Mouse (Mus musculus) Patski (cell line): ENCODE measurements around the gene Farp1. TPM values are rescaled to one million over a fixed set of nuclear protein-coding genes. Genes with fewer than 3 reads are reported as not detected.
"Not testable (repeated sequence)": the region's sequence is repeated elsewhere in the genome, so short reads cannot be mapped to it uniquely, and the experiment has no call there.

Experiments
- ATAC-seq: fragments of 100-300 bp; one replicate; pipeline ENCODE4 v1.8.0; 2021
- CTCF ChIA-PET: fragments of 350-600 bp; sonication (Branson Sonifier 250); formaldehyde crosslinking; loops from one replicate; lab custom pipeline; 2022; ENCODE audit warnings: inconsistent platforms; lab: Charles Lee
- POLR2A ChIA-PET: fragments of 350-600 bp; sonication (Branson Sonifier 250); formaldehyde crosslinking; loops from one replicate; lab custom pipeline; 2022; ENCODE audit warnings: antibody characterized with exemption, inconsistent platforms; lab: Charles Lee
- DNase-seq: peaks from one replicate; pipeline ENCODE4 v3.0.0-alpha.2; 2011; ENCODE audit warnings: low read depth, low spot score
- H3K27me3 ChIP-seq: fragments of 371-371 bp; one replicate; pipeline ENCODE4 v1.5.1; 2021
- CTCF ChIP-seq: fragments of 100-300 bp; IDR thresholded peaks from one replicate; pipeline ENCODE4 v1.5.1; 2021
- in situ Hi-C: fragments of 300-500 bp; cut with MboI; formaldehyde crosslinking; loops from 3 replicates; pipeline ENCODE4 v1.11.1; 2018; ENCODE audit warnings: low pct_unique_long_range_greater_than_20kb, mixed read lengths
- polyA plus RNA-seq: library from polyadenylated mRNA; unstranded; gene quantifications from one replicate; pipeline ENCODE4 v1.2.3, GENCODE M21; 2021

The Farp1 gene
- polyA plus RNA-seq, 1 experiment from 2014 or later = 96.8 TPM

DNA sequence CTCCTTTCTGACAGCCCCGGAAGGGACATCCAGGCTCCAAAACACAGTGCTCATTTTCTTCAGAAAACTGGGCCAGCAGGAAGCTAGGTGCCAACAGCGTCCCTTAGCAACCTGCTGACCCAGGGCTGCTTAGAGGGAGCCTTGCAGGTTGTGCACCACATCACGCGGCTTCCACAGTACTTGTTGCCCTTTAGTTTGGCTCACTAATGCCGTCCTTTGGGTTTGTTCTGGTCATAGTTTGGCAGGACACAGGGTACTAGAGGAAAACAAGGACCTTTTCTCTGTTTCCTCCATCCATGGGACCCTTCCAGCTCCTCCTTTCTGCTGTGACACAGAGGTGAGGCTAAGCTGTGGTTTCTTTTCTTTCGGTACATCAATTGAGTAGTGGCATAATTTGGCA, 78.8 kb downstream of the Farp1 start:
- ATAC-seq (no peak), DNase-seq (no peak)
- no peaks in the 10 kb centered on the region for H3K27me3 ChIP-seq
- no peak for TF ChIP-seq CTCF
- CTCF ChIA-PET = no interaction called here
- POLR2A ChIA-PET = interaction anchor here (0.6 kb wide), 1 partner anchor 1236 kb away, joined by 3 read pairs; no protein-coding TSS in a partner anchor
- in situ Hi-C loops = no loop called here

GRCm38 (mm10) chr14:121116696-121117095, 81.7 kb downstream of the Farp1 start:
- ChIA-PET POLR2A (no interaction called here), CTCF (no interaction called here)
- no peak for TF ChIP-seq CTCF
- H3K27me3 ChIP-seq = no peaks in the 10 kb centered on the region
- DNase-seq (no peak), ATAC-seq (peak; percentile 31)
- in situ Hi-C loops = no loop called here

DNA sequence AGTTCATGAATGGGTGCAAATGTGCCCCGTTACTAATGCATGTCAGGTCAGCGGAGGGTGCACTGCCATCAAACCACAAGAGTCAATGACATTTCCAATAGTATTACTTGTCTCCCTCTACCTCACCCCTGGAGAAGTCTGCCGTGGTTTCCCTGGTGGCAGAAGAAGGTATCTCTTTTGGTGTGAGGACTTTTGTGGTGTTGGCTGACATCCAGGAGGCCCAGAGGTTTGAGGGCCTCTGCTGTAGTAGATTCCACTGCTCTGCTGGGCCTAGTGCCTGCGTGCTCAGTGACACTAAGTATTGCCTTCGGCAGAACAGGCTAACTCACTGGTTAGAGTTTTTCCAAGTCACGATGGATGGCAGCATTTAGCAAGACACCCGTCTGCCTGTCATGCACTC, 83.9 kb downstream of the Farp1 start:
- DNase-seq (no peak), ATAC-seq (no peak)
- in situ Hi-C loops = no loop called here
- TF ChIP-seq CTCF = no peak
- CTCF ChIA-PET = no interaction called here
- no peaks in the 10 kb centered on the region for H3K27me3 ChIP-seq
- POLR2A ChIA-PET = no interaction called here

DNA sequence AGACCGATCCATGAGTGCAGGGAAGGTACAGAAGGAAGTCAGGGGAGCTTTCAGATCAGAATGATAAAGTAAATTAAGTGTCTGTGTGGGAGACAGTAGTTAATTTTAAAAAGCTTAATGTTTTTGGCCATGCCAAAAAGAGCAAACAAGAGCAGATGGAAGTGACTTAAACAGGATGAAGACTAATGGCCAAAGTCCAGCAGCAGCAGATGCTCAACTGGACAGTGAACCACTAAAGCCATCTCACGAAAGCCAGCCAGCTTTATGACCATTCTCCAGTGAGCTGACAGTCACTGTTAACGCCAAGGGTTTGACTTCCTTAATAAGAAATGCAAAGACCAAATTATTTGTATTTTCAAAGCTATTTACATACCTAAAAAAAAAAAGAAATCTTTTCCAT, 86.7 kb downstream of the Farp1 start:
- ATAC-seq = no peak
- no peak for DNase-seq
- POLR2A ChIA-PET = interaction anchor here (0.7 kb wide), 1 partner anchor 12 kb away, joined by 4 read pairs; no protein-coding TSS in a partner anchor
- no peak for TF ChIP-seq CTCF
- in situ Hi-C loops = no loop called here
- CTCF ChIA-PET = interaction anchor here (1.1 kb wide), 1 partner anchor 99 kb away, joined by 3 read pairs; no protein-coding TSS in a partner anchor
- H3K27me3 ChIP-seq = no peaks in the 10 kb centered on the region

DNA sequence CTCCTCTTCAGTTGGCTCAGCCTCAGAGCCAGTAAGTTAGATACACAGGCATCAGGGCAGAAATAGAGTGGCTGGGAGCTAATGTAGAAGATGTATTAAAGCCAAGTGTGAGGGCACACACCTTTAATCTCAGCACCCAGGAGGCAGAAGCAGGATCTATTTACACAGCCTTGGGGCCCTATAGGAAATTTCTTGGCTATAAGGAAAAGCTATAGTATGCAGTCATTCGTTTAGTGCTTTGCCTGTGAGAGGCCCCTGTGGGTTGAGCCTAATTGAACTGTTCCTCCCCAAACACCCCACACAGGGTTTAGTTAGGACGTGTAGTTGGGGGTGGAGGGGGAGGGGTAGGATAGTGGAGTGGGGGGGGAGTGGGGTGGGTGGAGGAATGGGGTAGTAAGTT, 87.9 kb downstream of the Farp1 start:
- ATAC-seq (no peak), DNase-seq (no peak)
- in situ Hi-C loops = no loop called here
- ChIA-PET CTCF (no interaction called here), POLR2A (no interaction called here)
- no peaks in the 10 kb centered on the region for H3K27me3 ChIP-seq
- TF ChIP-seq CTCF = no peak

DNA sequence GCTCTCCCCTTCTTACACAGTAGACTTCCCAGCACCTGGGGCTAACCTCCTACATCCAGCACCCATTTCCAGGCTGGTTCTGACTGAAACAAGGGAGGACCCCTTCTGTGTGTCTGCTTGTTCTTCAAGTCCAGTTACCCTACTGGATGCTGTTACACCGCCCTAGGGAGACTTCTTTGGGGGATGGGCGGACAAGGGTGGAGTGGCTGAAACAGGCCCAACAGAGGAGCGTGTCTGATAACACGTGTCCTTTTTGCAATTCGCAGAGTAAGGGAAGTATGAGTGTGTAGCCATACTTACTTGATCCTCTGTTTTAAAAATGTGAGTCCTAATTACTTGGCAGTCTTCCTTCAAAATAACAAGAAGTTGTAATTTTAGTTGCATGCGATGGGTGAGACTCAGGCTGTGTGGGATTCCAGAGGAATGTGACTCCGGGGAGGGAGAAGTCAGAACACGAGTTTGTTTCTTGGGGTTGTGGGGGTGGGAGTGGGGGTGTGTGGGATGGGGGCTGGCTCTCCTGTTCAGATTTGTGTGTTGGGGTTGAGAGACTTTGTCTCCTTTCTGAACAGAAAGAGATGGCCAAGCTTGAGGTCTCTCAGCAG, 89.5 kb downstream of the Farp1 start:
- no peak for DNase-seq
- ChIA-PET CTCF (no interaction called here), POLR2A (no interaction called here)
- no peak for ATAC-seq
- in situ Hi-C loops = no loop called here
- H3K27me3 ChIP-seq = no peaks in the 10 kb centered on the region
- TF ChIP-seq CTCF = no peak

DNA sequence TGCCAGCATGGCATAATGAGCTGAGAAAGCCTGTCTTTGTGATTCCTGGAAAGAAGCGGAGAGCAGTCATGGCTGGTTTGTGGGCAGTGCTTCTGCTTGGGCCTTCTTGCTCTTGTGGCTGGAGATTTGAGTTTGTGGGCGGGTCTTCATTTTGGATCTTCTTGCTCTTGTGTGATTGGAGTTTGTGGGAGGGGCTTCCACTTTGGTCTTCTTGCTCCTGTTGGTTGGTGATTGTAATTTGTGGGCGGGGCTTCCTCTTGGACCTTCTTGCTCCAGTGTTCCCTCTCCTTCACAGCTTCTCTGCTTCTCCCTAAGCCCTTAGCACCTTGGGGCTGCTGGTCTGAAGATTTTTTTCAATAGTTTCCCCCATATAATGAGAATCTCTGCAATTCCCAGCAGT, 90.7 kb downstream of the Farp1 start:
- ATAC-seq (no peak), DNase-seq (no peak)
- in situ Hi-C loops = no loop called here
- ChIA-PET CTCF (no interaction called here), POLR2A (interaction anchor here (0.5 kb wide), 1 partner anchor 71 kb away, joined by 3 read pairs; no protein-coding TSS in a partner anchor)
- H3K27me3 ChIP-seq = no peaks in the 10 kb centered on the region
- TF ChIP-seq CTCF = no peak

GRCm38 (mm10) chr14:121126291-121126690, 91.3 kb downstream of the Farp1 start:
- no peak for ATAC-seq
- no peak for TF ChIP-seq CTCF
- no peak for DNase-seq
- ChIA-PET POLR2A (no interaction called here), CTCF (no interaction called here)
- in situ Hi-C loops = no loop called here
- no peaks in the 10 kb centered on the region for H3K27me3 ChIP-seq

GRCm38 (mm10) chr14:121128858-121129800, 94.1 kb downstream of the Farp1 start:
- TF ChIP-seq CTCF = no peak
- ATAC-seq (no peak), DNase-seq (no peak)
- POLR2A ChIA-PET = interaction anchor here (0.5 kb wide), 1 partner anchor 50 kb away, joined by 7 read pairs; no protein-coding TSS in a partner anchor
- H3K27me3 ChIP-seq = no peaks in the 10 kb centered on the region
- in situ Hi-C loops = no loop called here
- CTCF ChIA-PET = no interaction called here

DNA sequence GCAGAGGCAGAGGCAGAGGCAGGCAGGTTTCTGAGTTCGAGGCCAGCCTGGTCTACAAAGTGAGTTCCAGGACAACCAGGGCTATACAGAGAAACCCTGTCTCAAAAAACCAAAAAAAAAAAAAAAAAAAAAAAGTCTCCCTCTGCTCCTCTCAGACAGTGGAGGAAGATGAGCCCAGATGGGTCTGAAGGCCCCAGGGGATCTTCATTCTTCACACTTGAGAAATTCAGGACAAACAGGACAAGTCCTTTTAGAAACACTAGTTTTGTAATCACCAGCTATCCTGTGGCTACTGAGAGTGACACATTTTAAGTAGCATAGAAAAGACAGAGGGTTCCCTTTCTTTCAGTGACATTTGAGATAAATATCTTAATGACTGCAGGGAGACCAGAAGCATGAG, 95.4 kb downstream of the Farp1 start:
- DNase-seq, POLR2A ChIA-PET, ATAC-seq, CTCF ChIA-PET, H3K27me3 ChIP-seq, in situ Hi-C loops: not testable (repeated sequence)

DNA sequence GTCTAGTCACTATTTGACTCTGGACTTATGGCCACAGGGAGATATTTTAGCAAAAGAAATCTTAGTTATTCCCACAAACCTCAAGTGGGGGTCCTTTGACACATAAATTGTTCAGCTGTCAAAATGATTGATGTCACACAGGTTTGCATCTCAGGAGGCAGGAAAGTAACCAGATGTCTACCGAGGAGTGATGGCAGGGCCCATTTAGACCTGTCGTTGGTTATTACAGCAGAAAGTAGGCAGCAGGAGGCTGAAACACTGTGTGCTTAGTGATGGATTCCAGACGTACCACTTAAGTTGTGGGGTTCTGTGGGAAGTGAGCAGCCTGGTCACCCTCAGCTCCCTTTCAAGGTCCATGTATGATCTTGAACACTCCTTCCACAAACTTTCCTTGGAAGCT, 99.4 kb downstream of the Farp1 start:
- ChIA-PET POLR2A (no interaction called here), CTCF (no interaction called here)
- no peaks in the 10 kb centered on the region for H3K27me3 ChIP-seq
- no peak for DNase-seq
- no peak for TF ChIP-seq CTCF
- no peak for ATAC-seq
- in situ Hi-C loops = no loop called here
